Mouse (Mus musculus) limb, embryonic 14.5 days (tissue): Measurements from ENCODE around the gene AI661453. TPM values are rescaled to one million over a fixed set of nuclear protein-coding genes. Genes with fewer than 3 reads are reported as not detected.

Experiments
- ATAC-seq: fragments of 200-750 bp; cut with Nextera tagmentation; 2 replicates; pipeline ENCODE4 v1.8.0; 2017; ENCODE audit warnings: low read depth, moderate number of reproducible peaks, moderate TSS enrichment; ENCODE audit not compliant: low FRiP score
- DNase-seq: peaks from one replicate; pipeline ENCODE4 v3.0.0-alpha.2; 2015; ENCODE audit warnings: low spot score
- H3K27ac ChIP-seq: fragments of 300-500 bp; sonication (generic); replicated peaks from 2 replicates; pipeline ENCODE4 v1.5.1; 2014; ENCODE audit warnings: low read depth, mild to moderate bottlenecking, low read length, moderate library complexity, mixed read lengths
- H3K27me3 ChIP-seq: fragments of 300-500 bp; sonication (generic); 2 replicates; pipeline ENCODE4 v1.6.1; 2014; ENCODE audit warnings: low read length, mixed read lengths; ENCODE audit not compliant: control insufficient read depth, insufficient read depth
- H3K36me3 ChIP-seq: fragments of 300-500 bp; sonication (generic); 2 replicates; pipeline ENCODE4 v1.6.1; 2014; ENCODE audit warnings: mild to moderate bottlenecking, low read length, moderate library complexity, mixed read lengths; ENCODE audit not compliant: control insufficient read depth, insufficient read depth
- H3K4me1 ChIP-seq: fragments of 300-500 bp; sonication (generic); 2 replicates; pipeline ENCODE4 v1.6.1; 2014; ENCODE audit warnings: antibody characterized with exemption, low read length, mixed read lengths; ENCODE audit not compliant: control insufficient read depth, insufficient read depth
- H3K4me2 ChIP-seq: fragments of 300-500 bp; sonication (generic); replicated peaks from 2 replicates; pipeline ENCODE4 v1.6.1; 2014; ENCODE audit warnings: low read depth, mild to moderate bottlenecking, low read length, moderate library complexity; ENCODE audit not compliant: severe bottlenecking
- H3K4me3 ChIP-seq: fragments of 300-500 bp; sonication (generic); replicated peaks from 2 replicates; pipeline ENCODE4 v1.5.1; 2014; ENCODE audit warnings: low read length
- H3K9ac ChIP-seq: fragments of 300-500 bp; sonication (generic); 2 replicates; pipeline ENCODE4 v1.6.1; 2014; ENCODE audit warnings: mild to moderate bottlenecking, low read depth, low read length, moderate library complexity; ENCODE audit not compliant: severe bottlenecking
- H3K9me3 ChIP-seq: fragments of 300-500 bp; sonication (generic); 2 replicates; pipeline ENCODE4 v1.6.1; 2016; ENCODE audit warnings: low read length; ENCODE audit not compliant: control insufficient read depth
- POLR2A ChIP-seq: fragments of 200-500 bp; IDR thresholded peaks from 2 replicates; pipeline ENCODE4 v1.8.0; 2012; ENCODE audit warnings: inconsistent platforms, mild to moderate bottlenecking, moderate library complexity, borderline replicate concordance; ENCODE audit not compliant: insufficient read depth, insufficient read length; ENCODE audit errors: extremely low read depth
- WGBS: fragments of 180-500 bp; shearing (Covaris S2); extraction: QIAGEN DNeasy Blood & Tissue Kit; methylation state at CpG from one replicate; pipeline ENCODE4 v1.1.7; 2014; 5-methylcytosine and 5-hydroxymethylcytosine counted together
- polyA plus RNA-seq, 2 experiments: library from polyadenylated mRNA; depleted of rRNA in 1 of 2; stranded (reverse) in 1 of 2; unstranded in 1 of 2; fragments of >200 nt; fragmentation: Nextera tagmentation in 1 of 2; extraction: Ambion mirVana in 1 of 2; gene quantifications; 2 replicates each; pipeline versions ENCODE4 v1.2.1 to v1.2.3; 2012 to 2014

AI661453 gene
- polyA plus RNA-seq, 2 experiments = 2.7 to 3.4 TPM

DNA sequence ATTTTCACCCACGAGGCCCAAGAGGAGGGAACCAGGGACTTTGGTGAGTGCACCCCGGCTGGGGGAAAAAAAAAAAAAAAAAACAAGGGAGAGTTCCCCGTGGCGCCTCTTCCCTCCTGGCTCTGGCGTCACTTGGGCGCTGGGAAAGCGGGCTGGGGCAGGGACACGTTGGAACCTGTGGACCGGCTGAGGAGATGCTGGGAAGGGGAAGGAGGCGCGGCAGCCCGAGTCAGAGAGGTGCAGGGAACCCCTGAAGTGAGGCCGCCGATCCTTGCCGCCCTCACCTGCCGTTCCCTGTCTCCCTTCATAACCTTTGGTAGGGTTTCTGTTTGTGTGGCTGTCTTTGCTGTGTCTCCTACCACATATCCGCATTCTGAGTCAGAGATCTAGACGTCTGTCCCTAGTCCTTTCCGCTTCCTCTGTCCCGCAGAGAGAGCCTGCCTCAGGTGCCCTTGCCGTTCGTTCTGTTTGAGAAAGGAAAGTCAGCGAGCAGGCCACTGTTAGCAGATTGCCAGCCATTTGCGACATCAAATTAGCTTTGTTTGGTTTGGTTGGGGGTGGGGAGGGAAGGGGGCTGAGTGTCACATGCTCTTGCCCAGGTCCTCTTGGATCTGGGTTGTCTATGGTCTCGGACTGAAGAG, 612 bp downstream of the AI661453 start, which contains the start of gene 1700001C19Rik:
1700001C19Rik (minus strand) TSS at position 470 of the 641 bp plus-strand sequence.
- 4% methylated on average over 21 of the region's 25 CpGs for WGBS
- peak within 1 kb of the TSS; percentile 41 for H3K4me3 ChIP-seq
- H3K4me1 ChIP-seq = no peaks in the 10 kb centered on the region; the same call in none of the 2 replicates
- H3K4me2 ChIP-seq = peak within 1 kb of the TSS; percentile 68
- TF ChIP-seq POLR2A = no peak
- no peak within 1 kb of the TSS for H3K27ac ChIP-seq
- no peaks in the 10 kb centered on the region for H3K36me3 ChIP-seq
- H3K9me3 ChIP-seq = no peaks in the 10 kb centered on the region
- H3K27me3 ChIP-seq = peaks cover 45% of the 10 kb centered on the region
- ATAC-seq (no peak), DNase-seq (no peak)
- H3K9ac ChIP-seq = peak within 1 kb of the TSS; percentile 36

DNA sequence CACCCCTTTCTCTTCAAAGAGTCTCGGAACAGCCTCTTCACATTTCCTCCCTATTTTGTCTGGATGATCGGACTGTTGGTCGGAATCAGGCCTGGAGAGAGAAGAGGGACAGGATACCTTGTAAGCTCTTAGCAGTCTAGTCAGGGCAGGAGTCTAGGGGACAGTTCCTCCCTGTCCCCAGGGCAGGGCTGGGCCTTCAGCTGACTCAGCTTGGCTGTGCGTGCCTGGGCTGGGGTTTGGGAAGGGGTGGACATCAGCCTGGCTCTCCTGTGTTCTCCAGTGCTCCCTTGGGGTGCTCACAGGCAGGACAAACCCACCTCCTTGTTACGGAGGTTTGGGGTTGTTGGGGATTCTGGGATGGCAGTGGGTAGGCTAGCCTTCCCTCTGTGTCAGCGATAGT, 2.2 kb downstream of the AI661453 start:
- Histone ChIP-seq H3K4me1 (no peaks in the 10 kb centered on the region; the same call in none of the 2 replicates), H3K27me3 (peaks cover 45% of the 10 kb centered on the region), H3K27ac (no peak overlapping the region), H3K4me2 (no peak overlapping the region), H3K9ac (no peak overlapping the region), H3K4me3 (no peak overlapping the region), H3K36me3 (no peaks in the 10 kb centered on the region), H3K9me3 (no peaks in the 10 kb centered on the region)
- no peak for DNase-seq
- ATAC-seq = no peak
- WGBS = 68% methylated on average over 6 of the region's 6 CpGs
- no peak for TF ChIP-seq POLR2A

DNA sequence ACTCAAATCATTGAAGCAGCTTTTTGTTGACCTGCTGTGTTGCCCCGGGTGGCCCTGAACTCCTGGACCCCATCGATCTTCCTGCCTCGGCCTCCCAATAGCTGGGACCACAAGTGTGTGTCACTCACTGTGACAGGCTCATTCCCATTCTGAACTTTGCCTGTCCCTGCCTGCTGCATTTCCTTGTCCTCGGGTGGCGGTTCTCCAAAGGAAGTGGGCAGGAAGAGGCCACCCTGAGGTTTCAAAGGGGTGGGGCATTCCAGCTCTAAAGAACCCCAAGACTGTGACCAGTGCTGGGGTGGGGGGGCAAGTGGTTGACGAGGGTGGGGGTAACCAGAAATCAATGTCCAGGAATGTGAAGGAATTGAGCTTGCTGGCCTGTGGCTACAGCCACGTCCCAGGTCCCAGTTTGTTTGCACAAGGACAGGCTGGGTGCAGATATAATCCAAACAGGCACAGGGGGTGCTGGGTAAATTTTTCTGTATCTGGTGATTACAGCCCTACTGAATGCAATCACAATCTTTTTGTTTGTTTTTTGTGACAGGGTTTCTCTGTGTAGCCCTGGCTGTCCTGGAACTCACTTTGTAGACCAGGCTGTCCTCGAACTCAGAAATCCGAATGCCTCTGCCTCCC, 3.1 kb downstream of the AI661453 start:
- Histone ChIP-seq H3K9ac (no peak overlapping the region), H3K4me3 (no peak overlapping the region), H3K4me2 (no peak overlapping the region), H3K36me3 (no peaks in the 10 kb centered on the region), H3K4me1 (no peaks in the 10 kb centered on the region; the same call in none of the 2 replicates), H3K27ac (no peak overlapping the region), H3K9me3 (no peaks in the 10 kb centered on the region), H3K27me3 (peaks cover 45% of the 10 kb centered on the region)
- no peak for TF ChIP-seq POLR2A
- no peak for ATAC-seq
- 42% methylated on average over 9 of the region's 9 CpGs for WGBS
- DNase-seq = no peak

GRCm38 (mm10) chr17:47440359-47440890, 4.0 kb downstream of the AI661453 start:
- no peak for DNase-seq
- Histone ChIP-seq H3K4me1 (no peaks in the 10 kb centered on the region; the same call in none of the 2 replicates), H3K27me3 (peaks cover 37% of the 10 kb centered on the region)

GRCm38 (mm10) chr17:47441296-47442051, 5.1 kb downstream of the AI661453 start:
- Histone ChIP-seq H3K9ac (no peak overlapping the region), H3K4me1 (no peaks in the 10 kb centered on the region; the same call in none of the 2 replicates), H3K4me2 (no peak overlapping the region), H3K9me3 (no peaks in the 10 kb centered on the region), H3K27me3 (peaks cover 32% of the 10 kb centered on the region), H3K27ac (no peak overlapping the region), H3K4me3 (no peak overlapping the region), H3K36me3 (no peaks in the 10 kb centered on the region)
- TF ChIP-seq POLR2A = no peak
- ATAC-seq = no peak
- 43% methylated on average over 19 of the region's 19 CpGs for WGBS
- no peak for DNase-seq

More at GRCm38 (mm10) chr17:47440359-47440890, 4.0 kb downstream of the AI661453 start:
- WGBS = 10% methylated on average over 9 of the region's 9 CpGs
- no peak overlapping the region for H3K4me3 ChIP-seq
- TF ChIP-seq POLR2A = no peak
- H3K9me3 ChIP-seq = no peaks in the 10 kb centered on the region
- no peak for ATAC-seq
- no peak overlapping the region for H3K4me2 ChIP-seq
- H3K27ac ChIP-seq = no peak overlapping the region
- H3K36me3 ChIP-seq = no peaks in the 10 kb centered on the region
- H3K9ac ChIP-seq = no peak overlapping the region
